Mouse (Mus musculus) central nervous system, embryonic 11.5 days (tissue): ENCODE measurements around the gene Olfr868. TPM values are rescaled to one million over a fixed set of nuclear protein-coding genes. Genes with fewer than 3 reads are reported as not detected.

Source experiments
- polyA plus RNA-seq: library from polyadenylated mRNA; depleted of rRNA; stranded (reverse); fragments of >200 nt; gene quantifications from 2 replicates; pipeline ENCODE4 v1.2.3, GENCODE M21; 2012; rRNA removed

Gene Olfr868
- polyA plus RNA-seq, result not detected in 2 replicates

DNA sequence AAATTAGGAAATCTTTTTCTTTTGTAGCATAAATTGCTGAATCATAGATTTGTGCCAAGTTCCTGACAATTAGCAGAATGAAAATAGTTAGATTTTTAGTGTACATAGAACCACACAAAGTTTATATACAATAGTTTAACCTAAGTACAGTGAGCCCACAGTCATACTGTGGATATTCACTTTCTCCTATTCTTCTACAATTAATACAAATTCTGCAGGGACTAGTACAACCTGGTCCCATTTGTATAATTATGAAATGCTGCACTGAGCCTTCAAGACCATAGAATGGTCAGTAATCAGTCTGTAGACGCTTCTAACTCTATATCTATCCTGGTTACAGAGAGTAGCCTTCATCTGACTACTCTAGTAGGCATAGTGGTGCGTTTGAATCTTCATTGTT is at the start of gene Olfr868:
Olfr868 (plus strand) TSS at position 301 of the 400 bp plus-strand sequence.

DNA sequence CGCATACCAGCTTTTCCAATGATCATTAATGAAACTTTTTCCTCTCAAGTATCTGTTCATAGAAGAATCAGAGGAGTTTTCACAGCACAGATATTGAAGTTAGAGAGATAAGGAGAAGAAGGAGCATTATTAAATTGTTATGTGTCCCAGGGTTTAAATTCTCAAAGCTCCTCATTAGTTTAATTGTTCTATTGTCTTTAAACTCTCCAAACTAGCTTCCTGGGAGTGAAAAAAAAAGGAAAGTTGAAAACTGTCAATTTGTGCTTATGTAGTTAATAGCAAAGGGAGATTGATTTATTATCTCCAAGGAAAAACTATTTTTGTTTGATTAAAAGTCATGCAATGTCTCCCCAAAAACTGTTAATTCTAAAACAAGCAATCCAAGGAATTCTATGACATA is 41.0 kb upstream of the Olfr868 start, which contains the start of gene Olfr867:
Olfr867 (minus strand) TSS at position 101 of the 400 bp plus-strand sequence.

DNA sequence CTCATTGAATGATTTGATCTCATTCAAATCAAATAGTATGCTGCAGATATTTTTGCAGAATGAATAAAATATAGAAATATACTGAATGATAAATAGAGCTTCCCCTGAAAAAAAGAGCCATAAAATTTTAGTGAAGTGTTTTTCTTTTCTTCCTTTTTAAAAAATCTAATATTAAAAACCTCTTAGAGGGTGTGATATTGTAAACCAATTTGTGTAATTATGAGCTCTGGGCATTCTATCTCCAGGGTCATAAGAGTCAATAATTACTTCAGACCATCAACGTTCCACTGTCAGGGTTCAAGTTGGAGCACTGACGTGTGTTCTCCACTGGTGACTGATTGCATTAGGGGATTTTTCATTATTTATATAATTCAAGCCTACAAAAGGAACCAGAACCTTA is 30.3 kb downstream of the Olfr868 start, which contains the start of gene Olfr869:
Olfr869 (plus strand) TSS at position 301 of the 400 bp plus-strand sequence.

Other genes with a start within 250 kb of the Olfr868 start
- gene Olfr860, start 248.9 kb upstream of the Olfr868 start, polyA plus RNA-seq, result not detected in 2 replicates
- not detected in 2 replicates for gene Olfr862, start 210.6 kb upstream of the Olfr868 start, polyA plus RNA-seq
- not detected in 2 replicates for gene Olfr77, start 181.8 kb upstream of the Olfr868 start, polyA plus RNA-seq
- not detected in 2 replicates for gene Olfr866, start 70.6 kb upstream of the Olfr868 start, polyA plus RNA-seq
- not detected in 2 replicates for gene Olfr867, start 41.1 kb upstream of the Olfr868 start, polyA plus RNA-seq
- not detected in 2 replicates for gene Olfr869, start 30.4 kb downstream of the Olfr868 start, polyA plus RNA-seq
- gene Olfr870, start 75.4 kb downstream of the Olfr868 start, polyA plus RNA-seq, result not detected in 2 replicates
- not detected in 2 replicates for gene Olfr871, start 113.6 kb downstream of the Olfr868 start, polyA plus RNA-seq
- not detected in 2 replicates for gene Olfr872, start 138.5 kb downstream of the Olfr868 start, polyA plus RNA-seq
- gene Olfr39, start 183.7 kb downstream of the Olfr868 start, polyA plus RNA-seq, result not detected in 2 replicates
- gene Olfr873, start 199.9 kb downstream of the Olfr868 start, polyA plus RNA-seq, result not detected in 2 replicates
- 0.02 TPM in 1 of 2 replicates, not detected in the other for gene Olfr18, start 237.5 kb downstream of the Olfr868 start, polyA plus RNA-seq